Mouse (Mus musculus) lung, adult 2 months (tissue): ENCODE results near the gene Phyh.

ENCODE experiments used
- CTCF ChIP-seq: fragments of 200-500 bp; IDR thresholded peaks from 2 replicates; pipeline ENCODE4 v1.5.1; 2011; ENCODE audit warnings: mild to moderate bottlenecking, low read length, control low read depth; ENCODE audit not compliant: insufficient read depth
- POLR2A ChIP-seq: fragments of 200-500 bp; IDR thresholded peaks from 2 replicates; pipeline ENCODE4 v1.6.1; 2011; ENCODE audit warnings: low read depth, mild to moderate bottlenecking, control low read depth, low read length, borderline replicate concordance; ENCODE audit errors: extremely low read depth

- TF ChIP-seq POLR2A, result no peak
- no peak for TF ChIP-seq CTCF
These were observed 37.2 kb upstream of the Phyh start, which contains the start of gene Sephs1 for GRCm38 (mm10) chr2:4881350-4882248.
